ENCODE assay signal across 8 mouse cellular contexts in genomic region chr6:90428380-90428974, GRCm38 (mm10). TPM values are rescaled to one million over a fixed set of nuclear protein-coding genes. Genes with fewer than 3 reads are reported as not detected.
DNase-seq lines count a peak whose midpoint lies in the region; ATAC-seq lines count a peak whose summit lies in the region.

Cfap100 (minus strand) TSS chr6:90428797.

- H3K9me3 ChIP-seq in forebrain, embryonic 12.5 days, result no peaks in the 10 kb centered on the region
- H3K9me3 ChIP-seq in heart, embryonic 15.5 days (replicated peaks), result no peaks in the 10 kb centered on the region
- no peaks in the 10 kb centered on the region for H3K9me3 ChIP-seq in liver, embryonic 11.5 days (ENCODE audit: control insufficient read depth, low read length)

- H3K27me3 ChIP-seq in forebrain, embryonic 12.5 days, result peaks cover 24% of the 10 kb centered on the region
- peaks cover 18% of the 10 kb centered on the region for H3K27me3 ChIP-seq in heart, embryonic 15.5 days
- peaks cover 12% of the 10 kb centered on the region for H3K27me3 ChIP-seq in liver, embryonic 11.5 days (replicated peaks; ENCODE audit: control insufficient read depth, insufficient read depth, low read length)

- peak; percentile 89 for ATAC-seq in forebrain, embryonic 12.5 days (ENCODE audit: low FRiP score)
- ATAC-seq in heart, embryonic 15.5 days (replicated peaks; ENCODE audit: insufficient number of reproducible peaks, insufficient read depth, low FRiP score, low read depth), result peak; percentile 79
- peak; percentile 72 for ATAC-seq in liver, embryonic 11.5 days (replicated peaks; ENCODE audit: low FRiP score)

- DNase-seq in ES-CJ7 (ENCODE audit: low read depth, low spot score), result peak; percentile 85
- DNase-seq in c-Kit-positive CD71-positive TER-119-negative erythroid progenitor cells, embryonic 14.5 days (ENCODE audit: low read depth), result peak; percentile 39
- peak; percentile 87 for DNase-seq in kidney, postnatal 10 days
- DNase-seq in liver, embryonic 11.5 days (ENCODE audit: low spot score), result peak; percentile 58
- DNase-seq in naive thymus-derived CD4-positive, alpha-beta T cell, adult 2 months (ENCODE audit: low read depth), result peak; percentile 7
- DNase-seq in thymus, adult 18-20 months, result peak; percentile 20 to 32

- peak within 1 kb of the TSS; percentile 64 for H3K4me2 ChIP-seq in forebrain, embryonic 12.5 days
- H3K4me2 ChIP-seq in heart, embryonic 15.5 days, result peak within 1 kb of the TSS; percentile 87
- peak within 1 kb of the TSS; percentile 60 for H3K4me2 ChIP-seq in liver, embryonic 11.5 days

- H3K36me3 ChIP-seq in forebrain, embryonic 12.5 days (replicated peaks), result no peaks in the 10 kb centered on the region
- no peaks in the 10 kb centered on the region for H3K36me3 ChIP-seq in heart, embryonic 15.5 days
- H3K36me3 ChIP-seq in liver, embryonic 11.5 days (ENCODE audit: control insufficient read depth, insufficient read depth, low read length), result no peaks in the 10 kb centered on the region

- 2% methylated on average over 31 of the region's 31 CpGs for WGBS in forebrain, embryonic 12.5 days
- under 1% methylated on average over 31 of the region's 31 CpGs for WGBS in heart, embryonic 15.5 days
- 1% methylated on average over 31 of the region's 31 CpGs for WGBS in liver, embryonic 11.5 days

- peak within 1 kb of the TSS; percentile 6; the same call in 1 of the 2 replicates for H3K27ac ChIP-seq in forebrain, embryonic 12.5 days
- no peak within 1 kb of the TSS for H3K27ac ChIP-seq in heart, embryonic 15.5 days
- no peak within 1 kb of the TSS for H3K27ac ChIP-seq in liver, embryonic 11.5 days (ENCODE audit: low read depth, low read length)

- H3K4me1 ChIP-seq in forebrain, embryonic 12.5 days, result peaks cover 12% of the 10 kb centered on the region
- H3K4me1 ChIP-seq in heart, embryonic 15.5 days (replicated peaks), result peaks cover 13% of the 10 kb centered on the region
- H3K4me1 ChIP-seq in liver, embryonic 11.5 days (replicated peaks; ENCODE audit: control insufficient read depth, insufficient read depth, low read length), result no peaks in the 10 kb centered on the region

- peak within 1 kb of the TSS; percentile 56 for H3K9ac ChIP-seq in forebrain, embryonic 12.5 days
- peak within 1 kb of the TSS; percentile 56 for H3K9ac ChIP-seq in heart, embryonic 15.5 days
- H3K9ac ChIP-seq in liver, embryonic 11.5 days (ENCODE audit: low read depth, low read length), result peak within 1 kb of the TSS; percentile 32; the same call in 1 of the 2 replicates

- H3K4me3 ChIP-seq in forebrain, embryonic 12.5 days (replicated peaks), result peak within 1 kb of the TSS; percentile 39
- peak within 1 kb of the TSS; percentile 51 for H3K4me3 ChIP-seq in heart, embryonic 15.5 days
- H3K4me3 ChIP-seq in liver, embryonic 11.5 days (ENCODE audit: low read depth, low read length), result peak within 1 kb of the TSS; percentile 40

RNA-seq across cellular contexts. Expression of gene Cfap100, which starts in this region (rescaled TPM):
- polyA plus RNA-seq in forebrain, embryonic 12.5 days (2016; fragmentation: Nextera tagmentation; extraction: Ambion mirVana), result 1.9 and 2.6 TPM in 2 replicates
- polyA plus RNA-seq in heart, embryonic 15.5 days (2015; fragmentation: Nextera tagmentation; extraction: Ambion mirVana), result 0.32 and 0.42 TPM in 2 replicates
- 0.18 TPM in 2 replicates for polyA plus RNA-seq in liver, embryonic 11.5 days (2014; fragmentation: Nextera tagmentation; extraction: Ambion mirVana)

Comparison
In these comparisons a context has a peak if more than half of its experiments do, and no peak if none do; other contexts are left out.
1. Peak in ATAC-seq, H3K4me3 ChIP-seq, H3K9ac ChIP-seq and H3K4me2 ChIP-seq in heart, embryonic 15.5 days; RNA of the gene not detected or under 1 TPM.
2. Peak in DNase-seq, ATAC-seq, H3K4me3 ChIP-seq, H3K9ac ChIP-seq and H3K4me2 ChIP-seq in liver, embryonic 11.5 days; RNA of the gene not detected or under 1 TPM.
3. DNase-seq: peak in every context shown above with its lines; median percentile 87 in kidney, postnatal 10 days; 85 in ES-CJ7; 58 in liver, embryonic 11.5 days; 39 in c-Kit-positive CD71-positive TER-119-negative erythroid progenitor cells, embryonic 14.5 days; 26 in thymus, adult 18-20 months; 7 in naive thymus-derived CD4-positive, alpha-beta T cell, adult 2 months.